Mouse (Mus musculus) embryonic fibroblast, embryonic 13.5 days (primary cell): ENCODE measurements around the gene Madd.

Source experiments
- CTCF ChIP-seq: IDR thresholded peaks from 2 replicates; pipeline ENCODE4 v1.5.1; 2011; ENCODE audit warnings: mild to moderate bottlenecking, control low read depth, low read length, moderate library complexity, borderline replicate concordance; ENCODE audit not compliant: insufficient read depth
- POLR2A ChIP-seq: IDR thresholded peaks from 2 replicates; pipeline ENCODE4 v1.6.1; 2011; ENCODE audit warnings: low read depth, mild to moderate bottlenecking, control low read depth, low read length, moderate library complexity

DNA sequence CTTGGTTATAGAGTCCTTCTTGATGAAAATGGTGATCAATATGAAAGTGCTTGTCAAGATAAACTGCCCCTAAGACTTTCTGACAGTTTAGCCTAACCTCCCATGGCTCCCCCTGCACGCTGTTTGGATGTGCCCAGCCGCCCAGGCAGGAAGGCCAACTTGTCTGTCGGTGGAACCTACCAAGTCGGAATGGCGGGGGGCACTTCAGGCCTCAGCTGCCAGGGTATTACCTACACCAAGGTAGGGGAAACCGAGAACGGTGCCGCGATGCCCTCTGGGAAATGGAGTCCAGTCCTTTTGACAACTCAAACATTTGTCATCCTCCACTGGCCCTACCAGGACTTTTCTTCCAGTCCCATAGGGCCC is 506 bp downstream of the Madd start:
- TF ChIP-seq CTCF (no peak), POLR2A (no peak)
